Mouse (Mus musculus) macrophage (primary cell): ENCODE data around the gene Epb41l3. TPM values are rescaled to one million over a fixed set of nuclear protein-coding genes. Genes with fewer than 3 reads are reported as not detected.
"Not testable (repeated sequence)": the region's sequence is repeated elsewhere in the genome, so short reads cannot be mapped to it uniquely, and the experiment has no call there.

Experiments used
- H3K27ac ChIP-seq: fragments of 350-480 bp; formaldehyde crosslinking; 2 replicates; pipeline ENCODE4 v1.9.0; 2021
- H3K36me3 ChIP-seq: fragments of 350-480 bp; formaldehyde crosslinking; 2 replicates; pipeline ENCODE4 v1.9.0; 2021; ENCODE audit errors: inconsistent target
- H3K4me3 ChIP-seq: fragments of 350-480 bp; formaldehyde crosslinking; 2 replicates; pipeline ENCODE4 v1.9.0; 2021; ENCODE audit errors: inconsistent target
- H3K79me2 ChIP-seq: fragments of 350-480 bp; formaldehyde crosslinking; 2 replicates; pipeline ENCODE4 v1.9.0; 2021; ENCODE audit errors: inconsistent target
- WGBS: methylation state at CpG from one replicate; pipeline ENCODE4 v1.1.7; 2026; ENCODE audit warnings: inconsistent platforms; ENCODE audit not compliant: missing documents; 5-methylcytosine and 5-hydroxymethylcytosine counted together
- polyA plus RNA-seq: library from polyadenylated mRNA; stranded (reverse); fragments of 250-400 nt; gene quantifications from 3 replicates; pipeline ENCODE4 v1.2.4, GENCODE M21; 2018; ENCODE audit warnings: inconsistent platforms

Epb41l3 gene
- polyA plus RNA-seq, 1 experiment from 2014 or later = 11.5 TPM

GRCm38 (mm10) chr17:69082316-69082715 lies 6.8 kb downstream of the Epb41l3 start:
- Histone ChIP-seq H3K79me2 (no peaks in the 10 kb centered on the region), H3K36me3 (no peaks in the 10 kb centered on the region), H3K4me3 (no peak overlapping the region), H3K27ac (no peak overlapping the region)
- 94% methylated on average over 7 of the region's 7 CpGs for WGBS

- Histone ChIP-seq H3K36me3 (no peaks in the 10 kb centered on the region), H3K4me3 (no peak overlapping the region), H3K27ac (no peak overlapping the region), H3K79me2 (no peaks in the 10 kb centered on the region)
- WGBS = 87% methylated on average over 3 of the region's 3 CpGs
Measured at GRCm38 (mm10) chr17:69091618-69092017, 16.1 kb downstream of the Epb41l3 start.

- Histone ChIP-seq H3K36me3 (no peaks in the 10 kb centered on the region), H3K4me3 (no peak overlapping the region), H3K79me2 (no peaks in the 10 kb centered on the region), H3K27ac (no peak overlapping the region)
- 86% methylated on average over 4 of the region's 4 CpGs for WGBS
Measured at GRCm38 (mm10) chr17:69097068-69097467, 21.6 kb downstream of the Epb41l3 start.

GRCm38 (mm10) chr17:69097955-69098354 lies 22.5 kb downstream of the Epb41l3 start:
- 56% methylated on average over 7 of the region's 7 CpGs for WGBS
- no peaks in the 10 kb centered on the region for H3K79me2 ChIP-seq
- H3K27ac ChIP-seq = no peak overlapping the region
- no peaks in the 10 kb centered on the region for H3K36me3 ChIP-seq
- H3K4me3 ChIP-seq = no peak overlapping the region

GRCm38 (mm10) chr17:69103326-69103725 lies 27.8 kb downstream of the Epb41l3 start:
- no peaks in the 10 kb centered on the region for H3K36me3 ChIP-seq
- no peaks in the 10 kb centered on the region for H3K79me2 ChIP-seq
- no peak overlapping the region for H3K4me3 ChIP-seq
- no peak overlapping the region for H3K27ac ChIP-seq
- 82% methylated on average over 8 of the region's 8 CpGs for WGBS

GRCm38 (mm10) chr17:69105035-69105798 lies 29.7 kb downstream of the Epb41l3 start:
- 75% methylated on average over 14 of the region's 14 CpGs for WGBS

GRCm38 (mm10) chr17:69105799-69106401 lies 30.4 kb downstream of the Epb41l3 start:
- H3K27ac ChIP-seq = no peak overlapping the region
- no peaks in the 10 kb centered on the region for H3K79me2 ChIP-seq
- WGBS = 38% methylated on average over 5 of the region's 5 CpGs
- no peak overlapping the region for H3K4me3 ChIP-seq
- no peaks in the 10 kb centered on the region for H3K36me3 ChIP-seq

More at GRCm38 (mm10) chr17:69105035-69105798, 29.7 kb downstream of the Epb41l3 start:
- H3K79me2 ChIP-seq = no peaks in the 10 kb centered on the region
- no peak overlapping the region for H3K27ac ChIP-seq
- H3K4me3 ChIP-seq = no peak overlapping the region
- no peaks in the 10 kb centered on the region for H3K36me3 ChIP-seq

- Histone ChIP-seq H3K79me2 (no peaks in the 10 kb centered on the region), H3K36me3 (no peaks in the 10 kb centered on the region), H3K27ac (no peak overlapping the region), H3K4me3 (no peak overlapping the region)
- 50% methylated on average over 6 of the region's 6 CpGs for WGBS
Measured at GRCm38 (mm10) chr17:69109216-69109615, 33.7 kb downstream of the Epb41l3 start.

- no peak overlapping the region for H3K27ac ChIP-seq
- WGBS = 91% methylated on average over 2 of the region's 2 CpGs
- H3K36me3 ChIP-seq = no peaks in the 10 kb centered on the region
- no peaks in the 10 kb centered on the region for H3K79me2 ChIP-seq
- no peak overlapping the region for H3K4me3 ChIP-seq
Measured at GRCm38 (mm10) chr17:69112232-69112631, 36.7 kb downstream of the Epb41l3 start.

GRCm38 (mm10) chr17:69119183-69119582 lies 43.7 kb downstream of the Epb41l3 start:
- WGBS = 87% methylated on average over 8 of the region's 8 CpGs
- no peak overlapping the region for H3K4me3 ChIP-seq

GRCm38 (mm10) chr17:69120533-69121358 lies 45.3 kb downstream of the Epb41l3 start:
- 6% methylated on average over 19 of the region's 19 CpGs for WGBS
- Histone ChIP-seq H3K4me3 (no peak overlapping the region), H3K36me3 (no peaks in the 10 kb centered on the region), H3K27ac (no peak overlapping the region), H3K79me2 (no peaks in the 10 kb centered on the region)

More at GRCm38 (mm10) chr17:69119183-69119582, 43.7 kb downstream of the Epb41l3 start:
- H3K27ac ChIP-seq = no peak overlapping the region
- no peaks in the 10 kb centered on the region for H3K79me2 ChIP-seq
- no peaks in the 10 kb centered on the region for H3K36me3 ChIP-seq

GRCm38 (mm10) chr17:69122403-69122802 lies 46.9 kb downstream of the Epb41l3 start:
- H3K27ac ChIP-seq, H3K36me3 ChIP-seq, H3K4me3 ChIP-seq, H3K79me2 ChIP-seq: not testable (repeated sequence)
- WGBS = 26% methylated on average over 6 of the region's 6 CpGs

- WGBS = 88% methylated on average over 7 of the region's 7 CpGs
- no peaks in the 10 kb centered on the region for H3K36me3 ChIP-seq
Measured at GRCm38 (mm10) chr17:69127436-69127835, 52.0 kb downstream of the Epb41l3 start.

GRCm38 (mm10) chr17:69127981-69128380 lies 52.5 kb downstream of the Epb41l3 start:
- WGBS = 69% methylated on average over 5 of the region's 5 CpGs
- no peak overlapping the region for H3K4me3 ChIP-seq
- no peak overlapping the region for H3K27ac ChIP-seq
- no peaks in the 10 kb centered on the region for H3K36me3 ChIP-seq
- no peaks in the 10 kb centered on the region for H3K79me2 ChIP-seq

More at GRCm38 (mm10) chr17:69127436-69127835, 52.0 kb downstream of the Epb41l3 start:
- no peaks in the 10 kb centered on the region for H3K79me2 ChIP-seq
- no peak overlapping the region for H3K4me3 ChIP-seq
- no peak overlapping the region for H3K27ac ChIP-seq

- Histone ChIP-seq H3K27ac (no peak overlapping the region), H3K4me3 (no peak overlapping the region), H3K36me3 (no peaks in the 10 kb centered on the region), H3K79me2 (no peaks in the 10 kb centered on the region)
- WGBS = 82% methylated on average over 6 of the region's 6 CpGs
Measured at GRCm38 (mm10) chr17:69129434-69129833, 54.0 kb downstream of the Epb41l3 start.
